Mouse (Mus musculus): Measurements from ENCODE around the gene Cant1.

DNA sequence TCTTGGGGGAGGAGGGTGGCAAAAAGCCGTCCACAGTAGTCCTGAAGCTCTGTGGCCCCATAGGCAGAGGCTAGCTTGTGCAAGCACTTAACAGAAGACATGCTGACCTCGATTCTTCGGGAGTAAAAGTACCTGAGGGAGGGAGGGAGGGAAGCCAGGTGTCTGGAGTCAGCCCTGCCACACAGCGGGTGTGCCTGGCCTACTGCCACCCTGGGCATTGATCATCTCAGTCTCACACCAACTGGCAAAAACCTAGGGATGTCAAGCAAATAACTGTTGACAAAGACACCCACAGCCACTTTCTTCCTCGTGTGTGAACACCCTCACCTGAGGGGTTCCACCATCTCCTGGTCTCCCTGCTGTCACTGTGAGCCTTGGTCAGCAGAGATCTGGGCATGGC is 24.9 kb downstream of the Cant1 start:
- TF ChIP-seq CTCF (IDR thresholded peaks at IDR 0.05; ENCODE audit: low read depth) (no peak), EP300 (IDR thresholded peaks at IDR 0.05; ENCODE audit: low read depth) (no peak)

Data from liver, embryonic 14.5 days (tissue).